Mouse (Mus musculus) ovary, postnatal 14 days (tissue): Measurements from ENCODE around the gene Tldc1.
A peak's percentile ranks its signal among the peaks of the same experiment; 100 is the strongest.

Experiments used
- DNase-seq: peaks from one replicate; pipeline ENCODE4 v3.0.0; 2022; ENCODE audit warnings: low spot score

Gene Tldc1

DNA sequence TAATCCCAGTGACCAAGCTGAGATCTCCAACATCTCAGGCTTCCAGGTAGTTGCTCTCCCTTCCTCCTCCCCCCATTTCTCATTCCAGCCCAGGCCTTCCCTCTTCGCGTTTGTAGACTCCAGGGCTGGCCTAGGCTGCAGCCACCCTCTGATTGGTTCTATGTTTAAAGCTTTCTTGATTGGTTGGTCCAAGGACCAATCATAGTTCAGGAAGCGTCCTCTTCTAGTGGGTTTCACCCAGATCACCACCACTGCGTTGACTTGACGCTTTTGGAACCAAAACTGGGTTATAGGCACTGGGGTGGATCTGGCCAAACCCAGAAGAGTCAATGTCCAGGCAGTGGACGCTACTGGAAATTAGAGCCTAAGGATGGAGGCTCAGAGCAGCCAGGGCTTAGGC, 55.9 kb downstream of the Tldc1 start:
- no peak for DNase-seq

DNA sequence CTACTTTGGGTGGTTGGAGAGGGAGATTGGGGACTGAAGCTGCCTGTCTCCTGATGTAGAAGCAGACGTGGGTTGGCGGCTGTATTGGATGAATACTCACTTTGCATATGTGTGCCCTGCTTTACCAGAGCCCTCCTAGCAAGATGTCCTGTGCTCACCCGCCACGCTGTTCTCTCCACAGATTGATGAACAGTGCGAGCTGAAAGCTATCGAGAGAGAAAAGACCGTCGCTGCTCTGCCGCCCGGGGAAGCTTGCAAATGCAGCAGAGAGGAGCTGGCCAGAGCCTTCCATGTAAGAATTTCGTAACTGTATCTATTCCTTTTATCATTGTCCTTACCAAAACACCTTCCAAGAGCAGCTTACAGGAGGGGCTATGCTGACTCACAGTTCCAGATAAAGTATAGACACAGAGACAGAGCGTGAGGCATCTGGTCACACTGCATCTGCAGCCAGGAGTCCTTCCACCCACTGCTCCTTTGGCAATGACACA, 59.2 kb downstream of the Tldc1 start:
- no peak for DNase-seq

DNA sequence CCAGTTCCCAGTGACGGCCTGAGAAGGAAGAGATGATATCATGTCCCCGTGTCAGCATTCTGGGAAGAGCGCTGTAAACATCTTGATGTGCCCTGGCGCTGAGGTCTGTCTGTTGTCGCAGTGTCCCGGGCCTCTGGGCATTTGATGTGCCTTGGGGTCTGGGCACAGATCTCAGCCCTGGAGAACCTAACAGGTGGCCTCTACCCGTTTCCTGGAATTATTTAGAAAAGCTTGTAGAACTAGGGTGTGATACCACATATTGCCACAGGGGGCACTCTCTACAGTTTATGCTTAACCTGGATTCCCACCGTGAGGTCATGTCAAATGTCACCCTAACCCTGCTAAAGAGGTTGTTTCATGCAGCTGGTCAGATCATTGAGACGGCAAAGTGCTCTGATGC, 60.5 kb downstream of the Tldc1 start:
- DNase-seq = peak; percentile 15

- no peak for DNase-seq
These were observed 61.4 kb downstream of the Tldc1 start for GRCm38 (mm10) chr8:119716730-119717299.

DNA sequence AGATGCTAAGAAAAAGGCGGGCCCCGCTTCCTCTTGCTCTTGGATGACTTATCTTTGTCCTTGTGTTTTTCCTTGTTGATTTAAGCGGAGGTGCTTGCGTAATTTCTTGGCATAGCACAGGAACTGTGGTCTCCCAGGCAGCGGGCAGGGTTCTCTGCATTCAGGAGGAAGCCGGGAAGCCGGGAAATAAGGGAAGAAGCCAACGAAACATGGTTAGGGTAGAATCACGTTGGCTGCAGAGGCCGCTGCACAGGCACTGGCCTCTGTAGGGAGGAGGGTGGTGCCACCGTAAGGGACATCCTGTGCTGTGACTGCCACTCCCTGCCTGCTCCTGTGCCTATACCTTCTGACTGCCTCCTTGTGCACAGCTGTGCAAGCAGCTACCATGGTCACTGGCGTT, 63.0 kb downstream of the Tldc1 start:
- peak; percentile 27 for DNase-seq

DNA sequence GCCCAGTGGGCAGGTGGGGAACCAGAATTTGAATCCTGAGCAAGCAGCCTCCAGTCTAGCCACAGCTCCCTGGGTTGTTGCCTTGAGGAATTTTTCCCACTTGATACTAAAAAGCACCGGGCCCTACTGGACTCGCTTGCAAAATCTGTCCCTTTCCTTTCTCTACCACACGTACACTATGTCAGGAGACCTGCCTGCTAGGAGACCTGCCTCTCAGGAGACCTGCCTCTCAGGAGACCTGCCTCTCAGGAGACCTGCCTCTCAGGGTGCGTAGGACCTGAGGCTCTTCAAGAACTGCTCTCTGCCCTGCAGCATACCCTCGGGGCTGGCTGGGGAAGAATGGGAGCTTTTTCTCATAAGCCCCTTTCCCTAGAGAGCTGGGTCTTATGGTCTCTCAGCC, 64.8 kb downstream of the Tldc1 start:
- no peak for DNase-seq

DNA sequence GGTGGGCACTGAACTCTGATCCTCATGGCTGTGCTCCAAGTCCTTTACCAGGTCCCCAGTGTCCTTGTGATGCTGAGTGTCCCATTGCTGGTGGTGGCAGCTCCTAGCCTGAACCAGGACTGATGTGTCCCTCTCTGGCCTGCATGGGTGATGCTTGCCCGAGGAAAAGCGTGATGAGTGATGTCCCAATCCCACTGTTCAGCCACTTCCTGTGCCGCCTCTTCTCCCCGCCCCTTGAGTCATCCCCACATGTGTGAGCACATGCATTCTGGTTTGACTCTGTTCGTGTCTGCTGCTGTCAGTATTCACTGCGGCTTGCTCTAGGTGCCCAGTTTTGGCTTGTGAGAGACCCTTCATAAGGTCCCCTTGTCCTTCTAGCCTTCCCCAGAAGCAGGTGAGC, 66.0 kb downstream of the Tldc1 start:
- no peak for DNase-seq
